Mouse (Mus musculus) lung, adult 2 months (tissue): ENCODE data around the gene Pdpk1. TPM values are rescaled to one million over a fixed set of nuclear protein-coding genes. Genes with fewer than 3 reads are reported as not detected.

Experiments
- DNase-seq: peaks from one replicate; pipeline ENCODE4 v3.0.0; 2022
- H3K4me1 ChIP-seq: fragments of 200-500 bp; 2 replicates; pipeline ENCODE4 v1.6.1; 2011; ENCODE audit warnings: low read length; ENCODE audit not compliant: control insufficient read depth, insufficient read depth
- H3K4me3 ChIP-seq: fragments of 200-500 bp; replicated peaks from 2 replicates; pipeline ENCODE3; 2011; ENCODE audit warnings: low read depth, mild to moderate bottlenecking, control low read depth, low read length; ENCODE audit errors: extremely low read depth
- CTCF ChIP-seq: fragments of 200-500 bp; IDR thresholded peaks from 2 replicates; pipeline ENCODE4 v1.5.1; 2011; ENCODE audit warnings: mild to moderate bottlenecking, low read length, control low read depth; ENCODE audit not compliant: insufficient read depth
- POLR2A ChIP-seq: fragments of 200-500 bp; IDR thresholded peaks from 2 replicates; pipeline ENCODE4 v1.6.1; 2011; ENCODE audit warnings: low read depth, mild to moderate bottlenecking, control low read depth, low read length, borderline replicate concordance; ENCODE audit errors: extremely low read depth
- WGBS: fragments of 180-500 bp; shearing (Covaris S2); methylation state at CpG from one replicate; pipeline ENCODE4 v1.1.7; 2018; 5-methylcytosine and 5-hydroxymethylcytosine counted together
- polyA plus RNA-seq: library from polyadenylated mRNA; depleted of rRNA; stranded (reverse); fragments of >200 nt; gene quantifications from 2 replicates; pipeline ENCODE4 v1.2.3, GENCODE M21; 2012

Gene Pdpk1
- polyA plus RNA-seq, 1 experiment: 19.8 TPM

GRCm38 (mm10) chr17:24173423-24173822, 22.7 kb upstream of the Pdpk1 start:
- Histone ChIP-seq H3K4me3 (no peak overlapping the region), H3K4me1 (no peaks in the 10 kb centered on the region)
- TF ChIP-seq POLR2A (no peak), CTCF (peak; percentile 77)
- WGBS: 2% methylated on average over 3 of the region's 3 CpGs
- peak; percentile 57 for DNase-seq

DNA sequence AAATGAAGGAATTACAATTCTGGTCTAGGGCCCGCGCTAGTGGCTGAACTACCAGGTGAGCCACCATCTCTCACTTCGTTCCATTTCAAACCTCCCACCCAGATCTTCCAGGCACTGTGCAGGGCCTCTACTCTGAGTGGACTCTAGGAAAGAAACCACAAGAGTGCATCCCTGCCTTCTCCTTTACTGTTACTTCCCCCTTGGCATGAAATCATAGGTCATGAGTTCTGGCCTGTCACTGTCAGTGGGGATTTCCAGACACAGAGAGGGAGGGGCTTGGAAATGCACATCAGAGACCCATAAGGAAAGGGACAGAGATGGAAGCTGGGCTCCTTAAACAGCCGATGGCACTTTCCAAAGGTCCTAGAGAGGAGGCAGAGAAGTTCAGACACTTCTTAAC, 21.0 kb upstream of the Pdpk1 start:
- TF ChIP-seq CTCF (no peak), POLR2A (no peak)
- no peak for DNase-seq
- peaks cover 3% of the 10 kb centered on the region; the same call in 1 of the 2 replicates for H3K4me1 ChIP-seq
- 79% methylated on average over 4 of the region's 4 CpGs for WGBS
- H3K4me3 ChIP-seq: no peak overlapping the region

GRCm38 (mm10) chr17:24170729-24171128, 20.0 kb upstream of the Pdpk1 start:
- 58% methylated on average over 5 of the region's 5 CpGs for WGBS
- no peak for DNase-seq

DNA sequence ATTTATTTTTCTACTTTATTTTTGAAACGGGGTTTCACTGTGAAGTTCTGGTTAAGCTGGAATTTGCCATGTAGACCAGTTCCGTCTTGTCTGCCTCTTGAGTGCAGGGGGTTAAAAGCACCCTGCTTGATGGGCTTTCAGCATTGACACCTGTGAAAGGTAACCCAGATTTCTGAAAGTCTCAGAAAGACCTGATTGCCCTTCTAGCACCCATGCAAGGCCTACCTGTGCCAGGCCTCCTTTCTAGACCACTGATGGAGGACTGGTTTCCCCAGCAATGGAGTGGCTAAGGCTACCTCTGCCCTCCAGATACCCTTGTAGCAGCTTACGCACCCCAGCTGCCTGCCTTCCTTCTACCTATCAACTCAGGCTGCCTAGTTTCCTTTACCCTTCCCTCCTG, 19.4 kb upstream of the Pdpk1 start:
- H3K4me3 ChIP-seq: no peak overlapping the region
- TF ChIP-seq POLR2A (no peak), CTCF (no peak)
- 45% methylated on average over 3 of the region's 3 CpGs for WGBS
- DNase-seq: no peak
- peaks cover 3% of the 10 kb centered on the region; the same call in 1 of the 2 replicates for H3K4me1 ChIP-seq

More at GRCm38 (mm10) chr17:24170729-24171128, 20.0 kb upstream of the Pdpk1 start:
- Histone ChIP-seq H3K4me1 (peaks cover 3% of the 10 kb centered on the region; the same call in 1 of the 2 replicates), H3K4me3 (no peak overlapping the region)
- TF ChIP-seq POLR2A (no peak), CTCF (no peak)

GRCm38 (mm10) chr17:24169317-24170065, 18.8 kb upstream of the Pdpk1 start, which contains the start of gene Atp6v0c:
Atp6v0c (minus strand) TSS chr17:24169702.
- WGBS: under 1% methylated on average over 58 of the region's 58 CpGs

GRCm38 (mm10) chr17:24168590-24169277, 18.0 kb upstream of the Pdpk1 start:
- Histone ChIP-seq H3K4me1 (peaks cover 3% of the 10 kb centered on the region; the same call in 1 of the 2 replicates), H3K4me3 (peak overlapping the region; percentile 87)
- under 1% methylated on average over 41 of the region's 41 CpGs for WGBS
- TF ChIP-seq CTCF: no peak
- TF ChIP-seq POLR2A: no peak
- DNase-seq: peak; percentile 48

More at GRCm38 (mm10) chr17:24169317-24170065, 18.8 kb upstream of the Pdpk1 start, which contains the start of gene Atp6v0c:
- peak; percentile 97 for TF ChIP-seq POLR2A
- no peak for TF ChIP-seq CTCF
- Histone ChIP-seq H3K4me3 (peak within 1 kb of the TSS; percentile 87), H3K4me1 (peaks cover 3% of the 10 kb centered on the region; the same call in 1 of the 2 replicates)
- peak; percentile 96 for DNase-seq

GRCm38 (mm10) chr17:24167891-24168505, 17.3 kb upstream of the Pdpk1 start:
- Histone ChIP-seq H3K4me1 (peaks cover 3% of the 10 kb centered on the region; the same call in 1 of the 2 replicates), H3K4me3 (peak overlapping the region; percentile 87)
- WGBS: 33% methylated on average over 7 of the region's 7 CpGs
- TF ChIP-seq POLR2A (no peak), CTCF (no peak)
- DNase-seq: no peak

DNA sequence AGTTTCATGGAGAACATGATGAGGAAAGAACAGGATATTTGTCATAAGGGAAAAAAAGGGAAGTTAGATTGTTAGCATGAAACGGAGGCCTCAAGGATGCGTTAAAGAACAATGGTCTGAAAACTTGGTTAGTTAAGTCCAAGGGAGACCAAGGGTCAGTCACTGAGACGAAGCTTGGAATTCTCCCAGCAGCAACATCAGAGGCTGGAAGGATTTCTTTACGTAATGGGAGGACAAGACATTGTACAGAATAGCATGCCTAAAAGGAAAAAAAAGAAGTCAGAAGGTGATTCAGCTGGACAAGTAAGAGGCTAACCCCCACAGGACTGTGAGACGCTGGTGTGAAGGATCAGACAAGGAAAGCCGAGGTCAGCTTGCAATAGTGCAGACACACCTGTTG, 16.4 kb upstream of the Pdpk1 start:
- 56% methylated on average over 6 of the region's 6 CpGs for WGBS
- Histone ChIP-seq H3K4me3 (no peak overlapping the region), H3K4me1 (peaks cover 7% of the 10 kb centered on the region)
- no peak for DNase-seq
- TF ChIP-seq CTCF (no peak), POLR2A (no peak)

GRCm38 (mm10) chr17:24164566-24165259, 14.0 kb upstream of the Pdpk1 start:
- 69% methylated on average over 11 of the region's 11 CpGs for WGBS
- Histone ChIP-seq H3K4me3 (no peak overlapping the region), H3K4me1 (peaks cover 10% of the 10 kb centered on the region)
- TF ChIP-seq POLR2A: no peak
- no peak for DNase-seq
